Mouse (Mus musculus) embryonic facial prominence, embryonic 12.5 days (tissue): ENCODE results near the gene 4933424G06Rik. TPM values are rescaled to one million over a fixed set of nuclear protein-coding genes. Genes with fewer than 3 reads are reported as not detected.
"Not testable (repeated sequence)": the region's sequence is repeated elsewhere in the genome, so short reads cannot be mapped to it uniquely, and the experiment has no call there.

Source experiments
- ATAC-seq: fragments of 200-750 bp; cut with Nextera tagmentation; 2 replicates; pipeline ENCODE4 v1.8.0; 2017; ENCODE audit not compliant: insufficient number of reproducible peaks, insufficient read depth, low FRiP score, low TSS enrichment
- H3K27ac ChIP-seq: fragments of 300-500 bp; sonication (generic); 2 replicates; pipeline ENCODE4 v1.5.1; 2016; ENCODE audit warnings: mild to moderate bottlenecking
- H3K27me3 ChIP-seq: fragments of 300-500 bp; sonication (generic); 2 replicates; pipeline ENCODE4 v1.6.1; 2016; ENCODE audit warnings: mild to moderate bottlenecking, moderate library complexity
- H3K36me3 ChIP-seq: fragments of 300-500 bp; sonication (generic); 2 replicates; pipeline ENCODE4 v1.6.1; 2016; ENCODE audit warnings: mild to moderate bottlenecking
- H3K4me1 ChIP-seq: fragments of 300-500 bp; sonication (generic); 2 replicates; pipeline ENCODE4 v1.6.1; 2016
- H3K4me2 ChIP-seq: fragments of 300-500 bp; sonication (generic); replicated peaks from 2 replicates; pipeline ENCODE4 v1.6.1; 2016; ENCODE audit warnings: mild to moderate bottlenecking, moderate library complexity
- H3K4me3 ChIP-seq: fragments of 300-500 bp; sonication (generic); 2 replicates; pipeline ENCODE4 v1.5.1; 2016; ENCODE audit warnings: mild to moderate bottlenecking
- H3K9ac ChIP-seq: fragments of 300-500 bp; sonication (generic); 2 replicates; pipeline ENCODE4 v1.6.1; 2016; ENCODE audit warnings: mild to moderate bottlenecking, moderate library complexity
- H3K9me3 ChIP-seq: fragments of 300-500 bp; sonication (generic); 2 replicates; pipeline ENCODE4 v1.6.1; 2016; ENCODE audit warnings: mild to moderate bottlenecking, moderate library complexity
- whole genome bisulfite sequencing: fragments of 180-500 bp; shearing (Covaris S2); methylation state at CpG from one replicate; pipeline ENCODE4 v1.1.7; 2016; 5-methylcytosine and 5-hydroxymethylcytosine counted together
- polyA plus RNA-seq: library from polyadenylated mRNA; unstranded; fragments of >200 nt; fragmentation: Nextera tagmentation; extraction: Ambion mirVana; gene quantifications from 2 replicates; pipeline ENCODE4 v1.2.1, GENCODE M21; 2016

Gene 4933424G06Rik
- 0.25 TPM in 1 of 2 replicates, not detected in the other for polyA plus RNA-seq

DNA sequence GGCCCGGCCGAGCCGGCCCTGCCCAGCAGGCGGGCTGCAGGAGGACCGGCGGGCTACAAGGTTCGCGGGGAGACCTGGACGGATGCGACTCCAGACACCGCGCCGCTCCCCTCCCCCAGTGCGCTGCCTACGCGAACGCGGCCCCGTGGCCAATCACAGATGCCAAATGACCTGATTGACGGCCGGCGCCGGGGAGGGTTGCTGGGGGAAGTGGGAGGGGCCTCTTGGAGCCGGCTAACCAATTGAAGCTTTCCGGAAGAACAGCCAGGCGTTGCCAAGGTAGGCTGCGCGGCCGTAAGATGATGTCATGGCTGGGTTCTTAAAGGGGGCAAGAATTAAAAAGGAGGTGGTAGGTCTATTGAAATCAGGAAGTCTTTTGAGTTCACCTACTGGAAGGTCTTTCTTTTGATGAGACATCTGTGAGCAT, at the start of gene 4933424G06Rik:
Gene 4933424G06Rik, plus strand, starts transcription at position 296 of the 427 bp plus-strand sequence.
- H3K27ac ChIP-seq: peak within 1 kb of the TSS; percentile 47
- under 1% methylated on average over 29 of the region's 29 CpGs for WGBS
- H3K4me3 ChIP-seq: peak within 1 kb of the TSS; percentile 69
- H3K27me3 ChIP-seq: no peaks in the 10 kb centered on the region
- H3K9me3 ChIP-seq: no peaks in the 10 kb centered on the region
- peaks cover 24% of the 10 kb centered on the region for H3K36me3 ChIP-seq
- peak within 1 kb of the TSS; percentile 70 for H3K9ac ChIP-seq
- H3K4me2 ChIP-seq: peak within 1 kb of the TSS; percentile 71
- peaks cover 14% of the 10 kb centered on the region for H3K4me1 ChIP-seq
- peak; percentile 96 for ATAC-seq

- peaks cover 4% of the 10 kb centered on the region; the same call in 1 of the 2 replicates for H3K4me1 ChIP-seq
- no peaks in the 10 kb centered on the region for H3K27me3 ChIP-seq
- H3K4me2 ChIP-seq: no peak overlapping the region
- no peaks in the 10 kb centered on the region for H3K9me3 ChIP-seq
- ATAC-seq: no peak
- 72% methylated on average over 4 of the region's 4 CpGs for WGBS
- H3K36me3 ChIP-seq: no peaks in the 10 kb centered on the region
- H3K9ac ChIP-seq: no peak overlapping the region
- no peak overlapping the region for H3K4me3 ChIP-seq
- no peak overlapping the region for H3K27ac ChIP-seq
Measured at GRCm38 (mm10) chr1:36664457-36664856, 45.5 kb upstream of the 4933424G06Rik start.

DNA sequence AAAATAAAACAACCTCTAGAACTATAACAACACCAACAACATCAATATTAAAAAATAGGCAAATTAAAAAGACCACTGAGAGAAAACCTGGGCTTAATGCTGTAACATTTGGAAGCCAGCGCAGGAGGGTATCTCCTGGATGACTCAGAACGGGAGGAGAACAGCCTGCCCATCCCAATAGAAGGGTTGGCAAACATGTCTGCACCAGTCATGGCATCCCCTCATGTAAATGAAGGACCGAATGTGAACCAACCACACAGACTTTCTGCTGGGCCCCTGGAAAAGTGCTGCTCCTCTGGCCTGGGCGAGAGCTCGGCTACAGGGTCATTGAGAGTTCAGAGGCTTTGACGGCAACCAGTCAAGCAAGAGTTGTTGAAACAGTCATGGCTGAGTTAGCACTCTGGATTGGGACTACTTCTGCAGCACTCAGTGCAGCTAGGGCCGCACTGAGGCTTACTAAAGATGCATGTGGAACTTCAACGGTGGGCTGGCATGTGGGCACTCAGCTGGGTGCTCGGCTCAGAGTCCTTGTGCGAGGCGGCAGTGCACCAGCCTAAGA, 44.7 kb upstream of the 4933424G06Rik start:
- WGBS: 72% methylated on average over 11 of the region's 11 CpGs
- Histone ChIP-seq H3K4me3 (no peak overlapping the region), H3K27me3 (no peaks in the 10 kb centered on the region), H3K36me3 (no peaks in the 10 kb centered on the region), H3K4me2 (no peak overlapping the region), H3K9ac (no peak overlapping the region), H3K9me3 (no peaks in the 10 kb centered on the region), H3K27ac (no peak overlapping the region), H3K4me1 (peaks cover 4% of the 10 kb centered on the region; the same call in 1 of the 2 replicates)
- ATAC-seq: no peak

- Histone ChIP-seq H3K27me3 (no peaks in the 10 kb centered on the region), H3K4me2 (no peak overlapping the region), H3K27ac (no peak overlapping the region), H3K36me3 (no peaks in the 10 kb centered on the region), H3K4me3 (no peak overlapping the region), H3K4me1 (peaks cover 4% of the 10 kb centered on the region; the same call in 1 of the 2 replicates), H3K9ac (no peak overlapping the region), H3K9me3 (no peaks in the 10 kb centered on the region)
- no peak for ATAC-seq
- 77% methylated on average over 4 of the region's 4 CpGs for WGBS
Measured at GRCm38 (mm10) chr1:36665934-36666333, 44.0 kb upstream of the 4933424G06Rik start.

- not testable (repeated sequence) for H3K9ac ChIP-seq, H3K27ac ChIP-seq, ATAC-seq, H3K36me3 ChIP-seq, H3K9me3 ChIP-seq, H3K4me3 ChIP-seq, H3K4me1 ChIP-seq, H3K4me2 ChIP-seq, H3K27me3 ChIP-seq
- WGBS: 66% methylated on average over 4 of the region's 4 CpGs
Measured at GRCm38 (mm10) chr1:36668007-36668406, 41.9 kb upstream of the 4933424G06Rik start.

DNA sequence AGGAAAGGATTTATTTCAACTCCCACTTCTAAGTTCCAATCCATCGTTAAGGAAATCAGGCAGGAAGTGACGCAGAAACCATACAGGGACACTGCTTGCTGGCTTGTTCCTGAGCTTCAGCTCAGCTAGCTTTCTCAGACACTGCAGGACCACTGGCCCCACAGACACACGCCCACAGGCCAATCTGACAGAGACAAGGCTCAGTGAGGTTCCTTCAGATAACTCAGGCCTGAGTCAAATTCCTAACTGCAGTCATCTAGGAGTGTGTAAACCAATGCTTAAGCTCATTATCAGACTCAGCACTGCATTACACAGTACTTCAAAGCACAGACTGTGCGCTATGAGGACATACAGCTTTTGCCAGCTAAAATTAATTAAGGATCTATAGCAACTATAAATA, 39.7 kb upstream of the 4933424G06Rik start:
- Histone ChIP-seq H3K27ac (no peak overlapping the region), H3K9me3 (no peaks in the 10 kb centered on the region), H3K4me1 (peaks cover 6% of the 10 kb centered on the region; the same call in 1 of the 2 replicates), H3K9ac (no peak overlapping the region), H3K4me2 (no peak overlapping the region), H3K36me3 (no peaks in the 10 kb centered on the region), H3K27me3 (no peaks in the 10 kb centered on the region), H3K4me3 (no peak overlapping the region)
- ATAC-seq: no peak
- WGBS: 70% methylated on average over 4 of the region's 4 CpGs

DNA sequence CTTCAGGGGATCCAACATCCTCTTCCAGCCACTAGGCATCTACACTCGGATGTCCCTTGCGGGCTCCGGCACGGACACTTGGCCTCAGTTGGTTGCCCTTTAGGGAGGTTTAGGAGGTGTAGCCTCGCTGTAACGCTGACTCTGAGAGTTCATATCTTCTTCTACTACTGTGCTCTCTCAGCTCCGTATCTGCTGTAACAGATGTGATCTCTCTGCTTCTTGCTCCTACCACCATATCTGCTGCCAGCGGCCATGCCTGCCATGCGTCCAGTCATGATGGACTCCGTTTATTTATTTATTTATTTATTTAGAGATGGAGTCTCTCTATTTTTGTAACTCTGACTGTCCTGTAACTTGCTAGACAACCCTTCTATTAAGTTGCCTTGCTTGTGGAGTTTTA, 38.7 kb upstream of the 4933424G06Rik start:
- Histone ChIP-seq H3K36me3 (no peaks in the 10 kb centered on the region), H3K4me3 (no peak overlapping the region), H3K27ac (no peak overlapping the region), H3K4me1 (peaks cover 5% of the 10 kb centered on the region; the same call in 1 of the 2 replicates), H3K27me3 (no peaks in the 10 kb centered on the region), H3K9me3 (no peaks in the 10 kb centered on the region), H3K9ac (no peak overlapping the region), H3K4me2 (no peak overlapping the region)
- 89% methylated on average over 10 of the region's 10 CpGs for WGBS
- no peak for ATAC-seq

DNA sequence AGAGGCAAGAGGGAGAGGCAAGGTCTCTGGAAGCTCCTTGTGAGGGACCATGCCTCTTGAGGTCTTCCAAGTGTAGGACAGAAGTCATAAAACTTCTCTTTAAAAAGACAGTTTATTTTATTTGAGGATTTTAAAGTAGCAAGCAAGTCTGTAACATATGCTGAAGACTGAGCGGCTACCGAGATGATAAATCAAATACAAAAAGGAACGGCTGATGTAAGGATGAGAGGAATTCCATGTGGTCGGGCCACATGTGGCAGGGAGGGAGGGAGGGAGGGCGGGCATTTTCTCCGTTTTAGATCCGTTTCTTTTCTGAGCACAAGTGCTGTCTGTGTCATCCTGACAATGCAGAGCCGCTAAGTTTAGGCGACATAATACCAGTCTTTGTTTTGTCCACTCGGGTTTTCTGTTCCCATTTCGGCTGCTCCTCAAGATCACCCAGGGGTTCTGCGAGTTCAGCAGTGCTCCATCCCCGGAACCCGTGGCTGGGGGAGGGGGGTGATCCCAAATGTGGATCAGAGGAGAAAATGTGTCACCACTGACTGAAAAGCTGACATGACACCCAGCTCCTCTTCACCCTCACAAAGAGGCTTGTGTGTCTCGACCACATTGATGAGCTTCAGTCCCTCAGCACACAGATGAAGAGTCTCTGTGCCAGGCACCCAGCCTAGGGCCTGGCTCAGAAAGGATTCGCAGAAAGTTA, 37.1 kb upstream of the 4933424G06Rik start:
- WGBS: 23% methylated on average over 16 of the region's 16 CpGs
- no peak overlapping the region for H3K9ac ChIP-seq

DNA sequence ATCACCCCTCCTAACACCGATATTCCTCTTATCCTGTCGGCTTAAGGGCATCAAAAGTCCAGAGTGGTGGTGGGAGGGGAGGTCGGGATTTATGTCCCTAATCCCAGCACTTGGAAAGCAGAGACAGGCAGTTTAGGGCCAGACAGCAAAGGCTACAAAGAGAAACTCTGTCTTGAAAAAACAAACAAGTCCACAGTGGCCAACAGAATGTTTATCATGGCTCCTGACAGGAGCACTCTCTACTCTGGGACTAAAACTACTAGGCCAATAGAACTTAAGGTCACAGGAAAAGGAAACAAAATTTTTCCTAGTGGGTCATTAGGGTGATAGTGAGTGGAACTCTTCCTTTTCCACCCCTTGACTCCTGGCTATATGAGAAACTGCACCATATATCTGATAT, 35.0 kb upstream of the 4933424G06Rik start:
- peaks cover 5% of the 10 kb centered on the region; the same call in 1 of the 2 replicates for H3K4me1 ChIP-seq
- 62% methylated on average over 3 of the region's 3 CpGs for WGBS
- no peak overlapping the region for H3K9ac ChIP-seq
- H3K27ac ChIP-seq: no peak overlapping the region
- H3K27me3 ChIP-seq: no peaks in the 10 kb centered on the region
- H3K4me3 ChIP-seq: no peak overlapping the region
- no peak overlapping the region for H3K4me2 ChIP-seq
- no peak for ATAC-seq
- H3K9me3 ChIP-seq: no peaks in the 10 kb centered on the region
- H3K36me3 ChIP-seq: no peaks in the 10 kb centered on the region

More for the DNA sequence above, 37.1 kb upstream of the 4933424G06Rik start:
- peak; percentile 47; the same call in 1 of the 2 replicates for ATAC-seq
- Histone ChIP-seq H3K4me3 (no peak overlapping the region), H3K4me1 (peaks cover 5% of the 10 kb centered on the region; the same call in 1 of the 2 replicates), H3K4me2 (peak overlapping the region; percentile 30; the same call in 1 of the 2 replicates), H3K9me3 (no peaks in the 10 kb centered on the region), H3K27me3 (no peaks in the 10 kb centered on the region), H3K27ac (peak overlapping the region; percentile 12; the same call in 1 of the 2 replicates), H3K36me3 (no peaks in the 10 kb centered on the region)

- ATAC-seq: no peak
- Histone ChIP-seq H3K4me2 (no peak overlapping the region), H3K4me1 (no peaks in the 10 kb centered on the region), H3K27ac (no peak overlapping the region), H3K36me3 (no peaks in the 10 kb centered on the region), H3K9me3 (no peaks in the 10 kb centered on the region), H3K4me3 (no peak overlapping the region), H3K9ac (no peak overlapping the region), H3K27me3 (no peaks in the 10 kb centered on the region)
- WGBS: 55% methylated on average over 7 of the region's 7 CpGs
Measured at GRCm38 (mm10) chr1:36680893-36681292, 29.1 kb upstream of the 4933424G06Rik start.

GRCm38 (mm10) chr1:36682620-36683355, 27.2 kb upstream of the 4933424G06Rik start, which contains the start of gene Fam178b:
Gene Fam178b, minus strand, starts transcription at chr1:36683183.
- Histone ChIP-seq H3K27me3 (no peaks in the 10 kb centered on the region), H3K4me3 (no peak within 1 kb of the TSS), H3K36me3 (no peaks in the 10 kb centered on the region), H3K27ac (no peak within 1 kb of the TSS), H3K9ac (no peak within 1 kb of the TSS), H3K4me2 (no peak within 1 kb of the TSS), H3K9me3 (no peaks in the 10 kb centered on the region), H3K4me1 (no peaks in the 10 kb centered on the region)
- 94% methylated on average over 39 of the region's 39 CpGs for WGBS
- ATAC-seq: no peak
